Mouse (Mus musculus) monocyte, adult 5-6 weeks (primary cell): Measurements from ENCODE around the gene Vps29. TPM values are rescaled to one million over a fixed set of nuclear protein-coding genes. Genes with fewer than 3 reads are reported as not detected.

Experiments
- ATAC-seq: fragments of 153-309, 156-312 bp; replicated peaks from 2 replicates; pipeline ENCODE4 v1.8.0; 2017; ENCODE audit warnings: mild to moderate bottlenecking; ENCODE audit not compliant: low TSS enrichment, insufficient number of reproducible peaks, severe bottlenecking, poor library complexity, low FRiP score
- total RNA-seq: library from RNA; stranded (forward); fragments of 200-1000, 200-491, 200-594 nt; gene quantifications from 3 replicates; pipeline ENCODE4 v1.2.3, GENCODE M21; 2017

Gene Vps29
- total RNA-seq, 1 experiment from 2014 or later, result 67.5 TPM

DNA sequence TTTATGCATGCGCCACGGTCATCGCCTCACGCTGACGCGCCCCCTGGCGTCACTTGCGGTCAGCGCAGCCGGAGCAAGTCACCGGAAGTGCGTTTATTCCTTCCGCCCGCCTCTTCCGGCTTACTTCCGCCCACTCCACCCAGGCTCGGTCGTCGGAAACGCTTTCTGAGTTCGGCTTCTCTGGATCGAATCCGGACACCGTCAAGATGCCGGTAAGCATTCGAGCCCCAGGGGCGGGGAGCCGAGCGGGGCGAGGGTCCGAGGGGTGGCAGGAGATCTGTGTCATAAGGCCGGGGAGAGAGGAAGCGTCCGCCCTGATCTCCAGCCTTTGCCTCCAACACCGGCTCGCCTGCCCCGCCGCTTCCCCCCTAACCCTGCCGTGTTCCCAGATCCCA lies 37.6 kb downstream of the Vps29 start, which contains the start of gene Arpc3:
Gene Arpc3 (plus strand): TSS at position 93 of the 395 bp plus-strand sequence.
- peak; percentile 91 for ATAC-seq

DNA sequence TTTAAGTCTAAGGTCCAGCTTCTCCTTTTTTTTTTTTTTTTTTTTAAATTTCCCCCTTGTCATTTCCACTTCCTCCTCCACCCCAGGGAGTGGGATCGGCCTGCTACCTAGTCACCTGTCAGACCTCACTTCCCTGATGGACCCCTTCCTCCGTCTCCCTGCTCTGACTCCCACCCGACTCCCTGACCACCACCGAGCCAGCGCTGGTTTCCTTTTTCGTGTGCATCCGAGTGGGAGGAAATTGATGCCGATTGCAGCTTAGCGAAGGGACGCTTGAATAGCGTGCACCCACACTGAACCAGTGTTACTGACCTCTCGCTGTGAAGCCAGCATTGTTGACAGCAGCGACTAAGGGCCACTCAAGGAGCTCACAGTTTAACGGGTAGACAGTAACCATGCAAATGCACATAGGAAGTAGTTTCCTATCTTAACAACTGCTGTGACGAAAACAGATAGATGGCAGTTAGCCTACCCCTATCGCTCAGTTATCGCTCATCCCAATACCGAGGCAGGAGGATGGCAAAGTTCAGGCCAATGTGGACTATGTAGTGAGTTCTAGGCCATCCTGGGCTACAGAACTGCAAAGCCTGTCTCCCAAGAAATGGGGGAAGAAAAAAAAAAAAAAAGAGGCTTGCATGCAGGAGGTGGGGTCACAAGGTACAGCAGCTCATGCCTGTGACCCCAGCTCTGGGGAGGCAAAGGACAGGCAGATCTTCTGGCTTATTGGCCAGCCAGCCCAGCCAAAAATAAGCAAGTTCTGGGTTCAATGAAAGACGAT lies 38.2 kb downstream of the Vps29 start:
- ATAC-seq, result peak; percentile 20

DNA sequence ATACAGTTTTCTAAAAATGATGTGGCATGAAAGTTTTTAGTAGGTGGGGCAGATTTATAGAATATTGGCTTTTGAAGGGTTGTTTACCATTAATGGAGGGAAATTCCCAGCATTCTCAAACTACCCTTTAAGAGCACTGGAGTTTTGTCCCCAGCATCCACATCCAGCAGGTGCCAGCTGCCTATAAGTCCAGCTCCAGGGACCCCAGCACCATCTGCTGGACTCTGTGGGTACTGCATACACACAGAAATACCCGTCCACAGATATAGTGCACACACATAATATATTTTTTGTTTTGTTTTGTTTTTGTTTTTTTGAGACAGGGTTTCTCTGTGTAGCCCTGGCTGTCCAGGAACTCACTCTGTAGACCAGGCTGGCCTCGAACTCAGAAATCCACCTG lies 39.7 kb downstream of the Vps29 start:
- peak; percentile 61; the same call in 1 of the 2 replicates for ATAC-seq

DNA sequence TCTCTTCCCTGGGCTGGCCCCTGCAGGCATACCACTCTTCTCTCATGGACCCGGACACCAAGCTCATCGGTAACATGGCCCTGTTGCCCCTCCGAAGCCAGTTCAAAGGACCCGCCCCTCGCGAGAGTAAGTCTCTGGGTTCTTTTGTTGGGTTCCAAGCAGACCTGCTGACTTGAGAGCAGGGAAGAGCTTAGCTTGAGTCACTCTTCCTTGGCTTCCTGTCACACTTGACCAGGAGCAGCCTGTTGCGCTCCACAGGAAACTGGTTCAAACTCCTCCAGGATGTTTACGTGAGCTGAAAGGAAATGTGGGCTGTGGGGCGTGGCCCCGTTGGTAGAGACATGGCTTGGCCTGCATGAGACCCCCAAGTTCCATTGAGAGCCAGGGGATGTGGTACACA lies 42.6 kb downstream of the Vps29 start:
- no peak for ATAC-seq

DNA sequence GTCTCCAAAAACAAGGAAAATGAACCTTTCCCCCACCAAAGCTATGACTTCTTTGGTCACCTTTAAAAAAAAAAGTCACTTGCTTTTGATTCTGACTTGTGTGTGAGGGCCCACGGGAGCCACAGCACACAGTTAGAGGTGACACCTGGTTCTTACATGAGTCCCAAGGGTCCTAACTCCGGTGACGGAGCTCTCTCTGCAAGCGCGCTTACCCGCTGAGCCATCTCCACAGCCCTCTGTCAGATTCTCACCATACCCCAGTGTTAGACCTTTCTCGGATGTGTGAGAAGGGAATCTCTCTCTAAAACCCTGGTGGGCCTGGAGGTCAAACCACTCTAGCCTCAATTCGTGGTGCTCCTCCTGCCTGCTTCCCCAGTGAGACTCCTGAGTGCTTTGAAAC lies 43.3 kb downstream of the Vps29 start:
- no peak for ATAC-seq

DNA sequence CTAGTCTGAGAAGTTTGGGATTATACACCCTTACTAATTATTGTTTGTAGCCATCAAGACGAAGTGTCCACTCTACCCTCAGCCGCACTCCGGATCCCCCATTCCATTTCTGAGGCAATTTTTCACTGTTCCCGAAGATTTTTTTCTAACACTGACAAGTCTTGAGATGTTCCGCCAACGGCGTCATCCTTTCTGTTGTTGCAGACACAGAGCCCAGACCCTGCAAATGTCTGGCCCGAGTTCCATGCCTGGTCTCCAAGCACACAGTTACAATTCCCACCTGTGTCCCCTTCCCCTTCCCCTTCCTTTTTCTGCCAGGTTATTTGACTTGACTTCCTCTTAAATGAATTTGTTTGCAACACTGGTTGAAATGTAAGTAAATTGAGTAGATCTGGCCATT lies 45.7 kb downstream of the Vps29 start:
- ATAC-seq, result no peak

DNA sequence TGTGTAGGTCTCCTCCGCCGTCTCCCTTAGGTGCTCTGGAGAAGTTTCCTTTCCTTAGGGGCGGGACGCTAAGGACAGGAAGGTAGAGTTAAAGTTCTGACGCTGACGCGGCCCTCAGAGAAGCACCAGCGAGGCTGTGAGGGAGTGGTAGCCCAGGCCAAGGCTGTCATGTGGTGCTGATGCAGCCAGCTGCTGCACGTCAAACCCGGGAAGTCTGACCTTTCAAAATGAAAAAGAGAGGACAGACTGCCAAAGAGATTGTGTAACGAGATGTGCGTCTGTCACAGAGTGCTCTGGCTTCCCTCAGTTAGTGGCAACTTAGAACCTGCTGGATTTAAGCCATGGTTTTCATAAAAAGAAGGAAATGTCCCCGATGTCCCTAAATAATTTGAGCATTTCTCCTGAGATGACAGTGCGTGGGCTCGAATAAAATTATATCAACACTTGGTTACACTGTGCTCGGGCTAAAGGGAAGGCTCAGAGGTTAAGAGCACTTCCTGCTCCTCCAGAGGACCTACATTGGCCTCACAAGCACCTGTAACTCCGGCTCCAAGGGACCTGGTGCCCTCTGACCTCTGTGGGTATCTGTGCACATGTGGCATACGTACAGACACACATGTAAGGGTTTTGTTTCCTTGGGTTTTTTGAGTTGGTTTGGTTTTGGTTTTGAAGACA lies 46.6 kb downstream of the Vps29 start:
- peak; percentile 11; the same call in 1 of the 2 replicates for ATAC-seq

DNA sequence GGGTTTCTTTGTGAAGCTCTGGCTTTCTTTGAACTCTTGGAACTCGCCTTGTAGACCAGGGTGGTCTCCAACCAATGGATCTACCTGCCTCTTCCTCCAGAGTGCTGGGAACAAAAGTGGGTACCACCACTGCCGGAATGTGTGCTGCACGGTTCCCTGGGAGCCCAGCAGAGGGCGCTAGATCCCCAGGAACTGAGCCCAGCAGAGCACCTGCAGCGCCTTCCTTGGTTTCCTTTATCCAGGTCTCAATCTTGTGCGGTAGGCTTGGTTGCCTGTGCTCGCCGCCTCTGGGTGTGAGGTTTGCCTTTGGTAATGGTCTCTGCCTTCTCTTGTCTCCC lies 47.1 kb downstream of the Vps29 start:
- ATAC-seq, result 0 out of 2 replicates have a peak, but pooled peaks have one; percentile 29

DNA sequence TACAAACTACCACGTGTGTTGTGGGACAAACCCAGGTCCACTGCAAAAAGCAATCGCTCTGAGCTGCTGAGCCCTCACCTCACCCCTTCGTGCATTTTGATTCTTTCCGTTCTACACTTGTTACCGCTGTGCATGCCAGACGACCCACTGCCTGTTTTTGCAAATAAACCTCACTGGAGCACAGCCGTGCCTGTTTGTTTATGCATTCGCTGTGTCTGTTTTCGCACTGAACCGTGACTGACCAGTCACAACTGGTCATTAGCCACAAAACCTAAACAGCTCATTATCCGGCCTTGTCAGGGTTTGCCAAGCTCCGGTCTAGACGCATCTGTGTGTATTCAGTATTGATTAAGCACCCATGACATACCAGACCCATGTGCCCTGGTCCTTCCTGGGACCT lies 48.0 kb downstream of the Vps29 start:
- ATAC-seq, result no peak

DNA sequence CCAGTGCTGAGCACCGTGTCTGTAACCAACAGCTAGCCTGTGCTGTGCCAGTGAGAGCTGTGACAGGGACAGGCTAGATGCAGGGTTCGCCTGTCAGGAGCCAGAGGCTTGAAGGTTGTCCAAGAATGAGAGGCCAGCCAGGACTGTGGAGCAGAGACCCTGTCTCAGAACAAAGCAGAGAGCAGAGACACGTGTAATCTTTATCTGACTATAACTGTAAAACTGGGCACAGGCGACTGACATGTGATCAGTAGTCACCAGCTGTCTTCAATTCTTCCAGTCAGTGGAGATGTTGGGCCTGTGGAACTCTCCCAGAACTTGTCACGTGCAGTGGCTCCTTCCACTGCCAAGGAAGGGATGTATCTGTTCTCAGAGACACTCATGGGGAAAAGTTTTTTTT lies 48.6 kb downstream of the Vps29 start:
- no peak for ATAC-seq

DNA sequence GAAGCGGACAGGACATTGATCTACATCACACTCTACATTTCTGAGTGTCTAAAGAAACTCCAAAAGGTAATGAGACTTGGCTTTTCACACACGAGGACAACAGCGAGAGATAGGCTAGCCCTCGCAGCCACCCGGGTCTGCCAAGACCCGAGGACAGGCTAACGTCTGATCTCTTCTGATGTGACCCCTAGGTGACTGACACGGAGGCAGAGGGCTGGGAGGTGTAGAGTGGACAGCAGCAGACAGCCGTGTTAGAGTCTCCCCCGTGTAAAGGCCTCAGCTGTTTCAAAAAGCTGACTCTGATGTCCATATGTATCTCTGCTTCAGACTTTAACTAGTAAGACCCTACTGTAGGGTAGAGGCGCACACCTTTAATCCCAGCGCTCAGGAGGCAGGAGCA lies 49.2 kb downstream of the Vps29 start:
- ATAC-seq, result no peak

DNA sequence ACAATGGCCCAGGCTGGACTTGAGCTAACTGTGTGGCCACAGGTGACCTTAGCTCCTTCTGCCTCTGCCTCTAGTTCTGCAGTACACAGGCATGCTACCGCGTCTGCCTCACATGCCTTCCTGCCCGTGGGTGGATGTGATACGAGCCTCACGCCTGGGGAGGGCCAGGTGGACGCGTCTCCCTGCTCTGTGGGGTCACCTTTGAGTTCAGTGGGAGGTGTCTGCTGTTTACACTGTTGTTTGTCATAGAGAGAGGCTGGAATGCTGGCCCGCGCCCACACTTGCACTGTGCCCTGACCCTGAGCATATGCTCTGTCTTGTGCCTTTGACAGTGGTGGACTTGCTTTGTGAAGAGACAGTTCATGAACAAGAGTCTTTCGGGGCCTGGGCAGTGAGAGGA lies 51.4 kb downstream of the Vps29 start:
- no peak for ATAC-seq

DNA sequence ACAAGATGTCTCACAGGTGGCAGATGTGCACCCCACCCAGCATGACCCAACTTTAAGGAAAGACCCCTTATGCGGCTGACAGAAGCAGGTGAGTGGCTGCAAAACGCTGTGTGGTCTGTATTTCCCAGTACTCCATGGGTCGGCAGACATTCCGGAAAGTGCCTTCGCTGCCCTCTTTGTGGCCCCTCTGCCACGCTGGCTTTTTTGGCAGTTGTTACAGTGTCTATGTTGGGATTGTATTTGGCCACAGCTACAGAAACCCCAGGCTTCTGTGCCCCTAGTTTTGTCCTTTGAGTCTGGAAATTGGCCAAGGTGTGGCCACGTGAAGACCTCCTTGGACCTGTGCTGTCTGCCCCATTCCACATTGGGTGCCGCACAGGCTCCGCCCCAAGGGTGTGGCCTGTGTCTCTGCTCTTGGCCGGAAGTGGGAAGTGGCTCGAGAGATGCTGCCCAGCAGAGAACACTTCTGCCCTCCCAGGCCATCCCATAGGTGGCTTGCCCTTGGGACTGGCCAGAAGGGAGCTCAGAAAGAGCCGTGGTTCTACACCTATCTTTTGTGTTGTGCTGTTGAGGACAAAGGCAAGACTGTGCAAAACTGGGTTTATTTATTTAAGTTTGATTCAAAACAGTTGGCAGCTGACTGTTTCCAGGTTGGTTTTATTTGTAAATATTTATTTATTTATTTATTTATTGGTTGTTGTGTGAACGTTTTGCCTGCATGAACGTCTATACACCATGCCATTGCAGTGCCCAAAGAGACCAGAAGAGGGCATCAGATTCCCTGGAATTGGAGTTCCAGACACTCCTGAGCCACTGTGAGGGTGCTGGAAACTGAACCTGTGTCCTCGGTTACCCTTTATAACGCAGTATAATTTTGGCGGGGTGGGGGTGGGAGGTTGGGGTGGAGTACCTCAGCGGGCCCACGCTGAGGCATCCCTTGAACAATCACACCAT lies 55.8 kb downstream of the Vps29 start:
- ATAC-seq, result peak; percentile 29; the same call in 1 of the 2 replicates

DNA sequence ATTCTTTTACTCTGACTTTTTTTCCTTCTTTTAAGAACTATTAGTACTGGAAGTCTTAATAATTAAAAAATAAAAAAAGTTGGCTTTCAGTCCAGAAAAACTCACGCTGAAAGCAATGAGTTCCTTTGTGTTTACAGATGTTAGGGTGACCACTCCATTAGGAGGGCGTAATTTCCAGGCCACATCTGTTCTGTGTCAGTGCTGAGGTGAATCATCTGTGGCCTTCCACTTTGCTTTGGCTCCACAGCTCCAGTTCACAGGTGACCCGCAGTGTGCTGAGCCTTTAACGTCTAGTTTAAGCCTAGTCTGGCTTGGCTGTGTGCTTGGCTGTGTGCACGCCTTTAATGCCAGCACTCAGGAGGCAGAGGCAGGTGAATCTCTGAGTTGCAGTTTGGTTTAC lies 57.7 kb downstream of the Vps29 start:
- no peak for ATAC-seq

DNA sequence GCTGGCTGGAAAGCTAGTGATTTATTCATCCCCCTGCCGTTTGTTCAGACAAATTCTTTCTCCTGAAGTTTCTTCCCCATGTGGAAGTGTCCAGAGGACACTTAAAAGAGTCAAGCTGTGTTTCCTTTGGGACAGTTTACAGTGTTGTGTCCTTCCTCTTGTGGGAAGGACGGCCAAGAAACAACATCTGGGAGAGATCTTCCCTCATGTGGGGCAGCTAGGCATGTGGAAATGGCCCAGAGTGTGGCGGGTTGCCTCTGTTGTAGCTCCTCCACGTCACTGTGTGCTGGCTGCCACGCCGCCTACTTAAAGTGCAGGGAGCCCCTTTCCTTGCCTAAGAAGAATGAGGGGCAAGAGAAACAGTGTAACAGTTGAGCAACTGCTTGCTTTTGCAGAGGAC lies 58.7 kb downstream of the Vps29 start:
- ATAC-seq, result no peak

DNA sequence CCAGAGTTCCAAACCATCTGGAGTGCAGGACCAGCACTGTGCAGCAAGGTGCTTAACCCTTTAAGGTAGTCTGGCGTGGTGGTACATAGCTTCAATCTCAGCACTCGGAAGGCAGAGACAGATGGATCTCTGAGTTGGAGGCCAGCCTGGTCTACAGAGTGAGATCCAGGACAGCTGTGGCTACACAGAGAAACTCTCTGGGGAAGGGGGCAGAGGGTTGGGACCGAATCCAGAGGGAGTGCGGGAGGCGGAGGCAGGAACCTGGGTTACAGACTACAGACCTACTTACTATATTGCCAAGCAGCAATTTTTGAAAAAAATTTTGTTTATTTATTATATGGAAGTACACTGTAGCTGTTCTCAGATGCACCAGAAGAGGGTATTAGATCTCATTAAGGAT lies 60.2 kb downstream of the Vps29 start:
- no peak for ATAC-seq
